Mouse (Mus musculus) adrenal gland, adult 18-20 months (tissue): ENCODE results near the gene Kat2b. TPM values are rescaled to one million over a fixed set of nuclear protein-coding genes. Genes with fewer than 3 reads are reported as not detected.

Experiments used
- total RNA-seq, 2 experiments: library from RNA; stranded (reverse); gene quantifications; 1 replicate in 1 of 2; 2 replicates in 1 of 2; pipeline ENCODE4 v1.2.3; 2021

Gene Kat2b
- total RNA-seq, 2 experiments from 2014 or later = 50.8 to 85.6 TPM

Other genes starting within 250 kb of the Kat2b start
- under 1 TPM; 0.19 to 0.40 TPM for gene Efhb, start 103.5 kb upstream of the Kat2b start, total RNA-seq
- 100 to 1,000 TPM in 1 of 2 experiments, 10 to 100 TPM in 1; 78.9 to 109 TPM for gene Rab5a, start 87.6 kb upstream of the Kat2b start, total RNA-seq
- gene Pp2d1, start 27.4 kb upstream of the Kat2b start, total RNA-seq = not detected
- under 1 TPM; 0.33 to 0.51 TPM for gene Sgo1, start 122.5 kb downstream of the Kat2b start, total RNA-seq